Mouse (Mus musculus) heart, embryonic 12.5 days (tissue): ENCODE results near the gene Dtx1. TPM values are rescaled to one million over a fixed set of nuclear protein-coding genes. Genes with fewer than 3 reads are reported as not detected.

Experiments
- ATAC-seq: fragments of 200-750 bp; cut with Nextera tagmentation; 2 replicates; pipeline ENCODE4 v1.8.0; 2017; ENCODE audit warnings: moderate TSS enrichment, moderate library complexity; ENCODE audit not compliant: insufficient number of reproducible peaks, low FRiP score
- H3K27ac ChIP-seq: fragments of 300-500 bp; sonication (generic); 2 replicates; pipeline ENCODE4 v1.5.1; 2016; ENCODE audit warnings: mild to moderate bottlenecking, moderate library complexity; ENCODE audit not compliant: poor library complexity, severe bottlenecking
- H3K27me3 ChIP-seq: fragments of 300-500 bp; sonication (generic); replicated peaks from 2 replicates; pipeline ENCODE4 v1.6.1; 2016; ENCODE audit warnings: mild to moderate bottlenecking, moderate library complexity
- H3K36me3 ChIP-seq: fragments of 300-500 bp; sonication (generic); 2 replicates; pipeline ENCODE4 v1.6.1; 2016; ENCODE audit warnings: mild to moderate bottlenecking, moderate library complexity
- H3K4me1 ChIP-seq: fragments of 300-500 bp; sonication (generic); replicated peaks from 2 replicates; pipeline ENCODE4 v1.6.1; 2016; ENCODE audit warnings: mild to moderate bottlenecking
- H3K4me2 ChIP-seq: fragments of 300-500 bp; sonication (generic); 2 replicates; pipeline ENCODE4 v1.6.1; 2016; ENCODE audit warnings: mild to moderate bottlenecking, moderate library complexity
- H3K4me3 ChIP-seq: fragments of 300-500 bp; sonication (generic); 2 replicates; pipeline ENCODE4 v1.5.1; 2016; ENCODE audit warnings: mild to moderate bottlenecking
- H3K9ac ChIP-seq: fragments of 300-500 bp; sonication (generic); 2 replicates; pipeline ENCODE4 v1.6.1; 2016; ENCODE audit warnings: mild to moderate bottlenecking, moderate library complexity
- H3K9me3 ChIP-seq: fragments of 300-500 bp; sonication (generic); replicated peaks from 2 replicates; pipeline ENCODE4 v1.6.1; 2016; ENCODE audit warnings: mild to moderate bottlenecking, moderate library complexity
- WGBS: fragments of 180-500 bp; shearing (Covaris S2); methylation state at CpG from one replicate; pipeline ENCODE4 v1.1.7; 2016; 5-methylcytosine and 5-hydroxymethylcytosine counted together
- polyA plus RNA-seq: library from polyadenylated mRNA; unstranded; fragments of >200 nt; fragmentation: Nextera tagmentation; extraction: Ambion mirVana; gene quantifications from 2 replicates; pipeline ENCODE4 v1.2.1, GENCODE M21; 2016

Dtx1 gene
- polyA plus RNA-seq, 1 experiment from 2014 or later, result 0.28 TPM

- 10% methylated on average over 38 of the region's 38 CpGs for WGBS
- no peaks in the 10 kb centered on the region for H3K36me3 ChIP-seq
- H3K27ac ChIP-seq, result no peak overlapping the region
- H3K27me3 ChIP-seq, result peaks cover 94% of the 10 kb centered on the region
- 0 out of 2 replicates have a peak, but pooled peaks cover 8% of the 10 kb centered on the region for H3K4me1 ChIP-seq
- no peaks in the 10 kb centered on the region for H3K9me3 ChIP-seq
- H3K4me3 ChIP-seq, result peak overlapping the region; percentile 28
- peak overlapping the region; percentile 57 for H3K4me2 ChIP-seq
- H3K9ac ChIP-seq, result no peak overlapping the region
- no peak for ATAC-seq
Observed at GRCm38 (mm10) chr5:120693931-120694694, 17.6 kb downstream of the Dtx1 start.

GRCm38 (mm10) chr5:120692034-120692433 is 19.7 kb downstream of the Dtx1 start:
- Histone ChIP-seq H3K4me2 (no peak overlapping the region), H3K4me3 (no peak overlapping the region), H3K9me3 (no peaks in the 10 kb centered on the region), H3K27ac (no peak overlapping the region), H3K27me3 (peaks cover 77% of the 10 kb centered on the region), H3K36me3 (no peaks in the 10 kb centered on the region), H3K4me1 (0 out of 2 replicates have a peak, but pooled peaks cover 8% of the 10 kb centered on the region), H3K9ac (no peak overlapping the region)
- ATAC-seq, result no peak
- 68% methylated on average over 19 of the region's 19 CpGs for WGBS

- Histone ChIP-seq H3K9ac (no peak overlapping the region), H3K4me1 (0 out of 2 replicates have a peak, but pooled peaks cover 8% of the 10 kb centered on the region), H3K27me3 (peaks cover 69% of the 10 kb centered on the region), H3K9me3 (no peaks in the 10 kb centered on the region), H3K27ac (no peak overlapping the region), H3K36me3 (no peaks in the 10 kb centered on the region), H3K4me3 (no peak overlapping the region), H3K4me2 (no peak overlapping the region)
- WGBS, result 63% methylated on average over 4 of the region's 4 CpGs
- no peak for ATAC-seq
Observed at GRCm38 (mm10) chr5:120690417-120690816, 21.3 kb downstream of the Dtx1 start.

GRCm38 (mm10) chr5:120688434-120688833 is 23.3 kb downstream of the Dtx1 start:
- no peak overlapping the region for H3K4me2 ChIP-seq
- no peaks in the 10 kb centered on the region for H3K4me1 ChIP-seq
- no peak overlapping the region for H3K4me3 ChIP-seq
- H3K36me3 ChIP-seq, result no peaks in the 10 kb centered on the region
- H3K9me3 ChIP-seq, result no peaks in the 10 kb centered on the region
- no peak overlapping the region for H3K9ac ChIP-seq
- WGBS, result 45% methylated on average over 4 of the region's 4 CpGs
- no peak overlapping the region for H3K27ac ChIP-seq
- ATAC-seq, result no peak
- peaks cover 69% of the 10 kb centered on the region for H3K27me3 ChIP-seq

GRCm38 (mm10) chr5:120687897-120688296 is 23.8 kb downstream of the Dtx1 start:
- Histone ChIP-seq H3K4me2 (no peak overlapping the region), H3K27ac (no peak overlapping the region), H3K9me3 (no peaks in the 10 kb centered on the region), H3K9ac (no peak overlapping the region), H3K4me1 (0 out of 2 replicates have a peak, but pooled peaks cover 2% of the 10 kb centered on the region), H3K27me3 (peaks cover 69% of the 10 kb centered on the region), H3K36me3 (no peaks in the 10 kb centered on the region), H3K4me3 (no peak overlapping the region)
- 77% methylated on average over 5 of the region's 5 CpGs for WGBS
- no peak for ATAC-seq

- ATAC-seq, result no peak
- peaks cover 69% of the 10 kb centered on the region for H3K27me3 ChIP-seq
- H3K4me2 ChIP-seq, result no peak overlapping the region
Observed at GRCm38 (mm10) chr5:120687484-120687851, 24.3 kb downstream of the Dtx1 start.

GRCm38 (mm10) chr5:120686749-120687483 is 24.8 kb downstream of the Dtx1 start:
- WGBS, result 45% methylated on average over 6 of the region's 6 CpGs
- Histone ChIP-seq H3K27ac (no peak overlapping the region), H3K9me3 (no peaks in the 10 kb centered on the region), H3K4me3 (no peak overlapping the region), H3K4me2 (no peak overlapping the region), H3K4me1 (peaks cover 8% of the 10 kb centered on the region; the same call in 1 of the 2 replicates), H3K36me3 (no peaks in the 10 kb centered on the region), H3K27me3 (peaks cover 69% of the 10 kb centered on the region), H3K9ac (no peak overlapping the region)
- no peak for ATAC-seq

More at GRCm38 (mm10) chr5:120687484-120687851, 24.3 kb downstream of the Dtx1 start:
- Histone ChIP-seq H3K36me3 (no peaks in the 10 kb centered on the region), H3K27ac (no peak overlapping the region), H3K9me3 (no peaks in the 10 kb centered on the region), H3K9ac (no peak overlapping the region), H3K4me1 (peaks cover 6% of the 10 kb centered on the region; the same call in 1 of the 2 replicates), H3K4me3 (no peak overlapping the region)
- WGBS, result 78% methylated on average over 3 of the region's 3 CpGs

- Histone ChIP-seq H3K9me3 (no peaks in the 10 kb centered on the region), H3K4me3 (no peak overlapping the region), H3K36me3 (no peaks in the 10 kb centered on the region), H3K4me2 (no peak overlapping the region), H3K9ac (no peak overlapping the region), H3K27ac (no peak overlapping the region), H3K27me3 (peaks cover 69% of the 10 kb centered on the region), H3K4me1 (peaks cover 8% of the 10 kb centered on the region; the same call in 1 of the 2 replicates)
- no peak for ATAC-seq
- WGBS, result 66% methylated on average over 8 of the region's 8 CpGs
Observed at GRCm38 (mm10) chr5:120685678-120686077, 26.0 kb downstream of the Dtx1 start.

- Histone ChIP-seq H3K9ac (no peak overlapping the region), H3K9me3 (no peaks in the 10 kb centered on the region), H3K4me2 (no peak overlapping the region), H3K4me3 (no peak overlapping the region), H3K4me1 (peaks cover 15% of the 10 kb centered on the region; the same call in 1 of the 2 replicates), H3K27ac (no peak overlapping the region), H3K27me3 (peaks cover 63% of the 10 kb centered on the region), H3K36me3 (no peaks in the 10 kb centered on the region)
- WGBS, result 9% methylated on average over 24 of the region's 24 CpGs
- ATAC-seq, result no peak
Observed at GRCm38 (mm10) chr5:120682982-120683771, 28.6 kb downstream of the Dtx1 start.

GRCm38 (mm10) chr5:120680918-120681317 is 30.8 kb downstream of the Dtx1 start:
- Histone ChIP-seq H3K27ac (no peak overlapping the region), H3K4me1 (peaks cover 15% of the 10 kb centered on the region; the same call in 1 of the 2 replicates), H3K36me3 (no peaks in the 10 kb centered on the region), H3K4me2 (no peak overlapping the region), H3K27me3 (peaks cover 61% of the 10 kb centered on the region), H3K9me3 (no peaks in the 10 kb centered on the region), H3K4me3 (no peak overlapping the region), H3K9ac (no peak overlapping the region)
- 74% methylated on average over 18 of the region's 18 CpGs for WGBS
- no peak for ATAC-seq
